Mouse (Mus musculus) neural tube, embryonic 15.5 days (tissue): ENCODE data around the gene Kcnk10. TPM values are rescaled to one million over a fixed set of nuclear protein-coding genes. Genes with fewer than 3 reads are reported as not detected.

Experiments
- ATAC-seq: fragments of 200-750 bp; cut with Nextera tagmentation; 2 replicates; pipeline ENCODE4 v1.8.0; 2017; ENCODE audit warnings: mild to moderate bottlenecking, moderate TSS enrichment, moderate library complexity; ENCODE audit not compliant: low FRiP score
- H3K27ac ChIP-seq: fragments of 300-500 bp; sonication (generic); replicated peaks from 2 replicates; pipeline ENCODE4 v1.5.1; 2015; ENCODE audit warnings: mild to moderate bottlenecking, inconsistent platforms
- H3K27me3 ChIP-seq: fragments of 300-500 bp; sonication (generic); replicated peaks from 2 replicates; pipeline ENCODE4 v1.6.1; 2015; ENCODE audit warnings: inconsistent platforms
- H3K36me3 ChIP-seq: fragments of 300-500 bp; sonication (generic); 2 replicates; pipeline ENCODE4 v1.6.1; 2015; ENCODE audit warnings: inconsistent platforms
- H3K4me1 ChIP-seq: fragments of 300-500 bp; sonication (generic); 2 replicates; pipeline ENCODE4 v1.6.1; 2015; ENCODE audit warnings: inconsistent platforms
- H3K4me2 ChIP-seq: fragments of 300-500 bp; sonication (generic); 2 replicates; pipeline ENCODE4 v1.6.1; 2015; ENCODE audit warnings: inconsistent platforms, mild to moderate bottlenecking, moderate library complexity
- H3K4me3 ChIP-seq: fragments of 300-500 bp; sonication (generic); replicated peaks from 2 replicates; pipeline ENCODE4 v1.5.1; 2015; ENCODE audit warnings: mild to moderate bottlenecking, inconsistent platforms
- H3K9ac ChIP-seq: fragments of 300-500 bp; sonication (generic); replicated peaks from 2 replicates; pipeline ENCODE4 v1.6.1; 2015; ENCODE audit warnings: mild to moderate bottlenecking, inconsistent platforms
- H3K9me3 ChIP-seq: fragments of 300-500 bp; sonication (generic); replicated peaks from 2 replicates; pipeline ENCODE4 v1.6.1; 2016; ENCODE audit warnings: inconsistent platforms
- WGBS: fragments of 180-500 bp; shearing (Covaris S2); methylation state at CpG from one replicate; pipeline ENCODE4 v1.1.7; 2015; ENCODE audit warnings: mixed read lengths; 5-methylcytosine and 5-hydroxymethylcytosine counted together
- polyA plus RNA-seq: library from polyadenylated mRNA; unstranded; fragments of >200 nt; fragmentation: Nextera tagmentation; extraction: Ambion mirVana; gene quantifications from 2 replicates; pipeline ENCODE4 v1.2.1, GENCODE M21; 2015

Kcnk10 gene
- polyA plus RNA-seq, 1 experiment from 2014 or later, result 31.5 TPM

DNA sequence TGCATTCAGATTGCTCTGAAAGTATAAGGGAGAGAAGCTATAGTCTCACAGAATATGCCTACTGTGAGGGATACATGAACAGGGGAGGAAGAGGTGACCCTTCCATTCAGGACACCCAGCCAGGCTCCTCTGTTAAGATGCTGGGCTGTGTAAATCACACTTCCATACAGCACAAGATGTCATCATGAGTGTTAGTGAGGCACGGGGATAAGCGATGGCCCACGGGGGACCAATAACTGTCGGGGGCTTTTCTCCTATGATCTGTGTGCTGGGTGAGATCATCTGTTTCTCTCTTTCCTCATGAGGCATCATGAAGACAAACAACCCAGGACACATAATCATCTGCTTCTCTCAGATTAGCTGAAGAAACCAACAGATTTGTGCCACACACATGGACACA, 77.1 kb downstream of the Kcnk10 start:
- ATAC-seq, result peak; percentile 48
- Histone ChIP-seq H3K27ac (no peak overlapping the region), H3K27me3 (no peaks in the 10 kb centered on the region), H3K9me3 (no peaks in the 10 kb centered on the region), H3K4me1 (peaks cover 21% of the 10 kb centered on the region), H3K4me3 (no peak overlapping the region), H3K36me3 (no peaks in the 10 kb centered on the region), H3K9ac (no peak overlapping the region), H3K4me2 (no peak overlapping the region)
- WGBS, result 39% methylated on average over 4 of the region's 4 CpGs

DNA sequence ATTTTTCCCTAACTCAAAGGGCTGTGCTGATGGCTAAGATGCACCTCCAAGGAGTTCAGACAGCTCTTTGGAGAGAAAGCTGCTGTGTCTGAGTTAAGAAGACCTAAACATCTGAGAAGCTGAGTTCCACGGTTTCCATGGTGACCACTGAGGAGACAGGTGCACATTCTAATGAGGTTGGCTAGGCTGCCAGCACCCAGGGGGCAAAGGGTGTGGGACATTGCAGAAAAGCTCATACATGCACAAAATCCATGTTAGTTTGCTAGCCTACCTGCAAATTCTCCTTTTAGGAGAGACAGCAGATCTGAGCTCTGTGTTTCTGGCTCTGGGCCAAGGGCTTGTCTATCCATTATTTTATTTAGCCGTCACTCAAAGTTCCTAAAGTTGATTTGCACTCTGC, 96.7 kb downstream of the Kcnk10 start:
- no peak overlapping the region for H3K9ac ChIP-seq
- H3K27me3 ChIP-seq, result no peaks in the 10 kb centered on the region
- no peaks in the 10 kb centered on the region; the same call in 1 of the 2 replicates for H3K36me3 ChIP-seq
- WGBS, result 61% methylated on average over 2 of the region's 2 CpGs
- no peaks in the 10 kb centered on the region for H3K9me3 ChIP-seq
- ATAC-seq, result no peak
- H3K4me2 ChIP-seq, result no peak overlapping the region
- H3K4me1 ChIP-seq, result peaks cover 30% of the 10 kb centered on the region
- no peak overlapping the region for H3K4me3 ChIP-seq
- H3K27ac ChIP-seq, result no peak overlapping the region

DNA sequence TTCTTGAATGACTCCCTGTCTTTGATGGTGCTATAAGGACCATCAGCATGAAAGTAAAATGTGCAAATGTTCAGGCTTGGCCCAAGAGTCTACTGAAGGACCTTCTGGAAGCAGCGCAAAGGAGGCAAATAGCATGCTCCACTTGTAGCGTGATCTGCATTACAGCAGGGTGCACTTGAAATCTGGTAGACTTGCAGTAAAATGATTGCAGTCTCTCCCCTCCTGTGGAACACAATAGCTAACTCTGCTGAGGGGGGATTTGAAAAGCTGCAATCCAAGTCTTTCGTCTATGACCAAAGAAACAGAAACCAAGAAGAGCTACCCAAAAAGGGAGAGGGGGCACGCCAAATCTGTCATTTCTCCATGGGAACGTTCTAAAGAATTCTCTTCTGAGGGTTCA, 97.1 kb downstream of the Kcnk10 start:
- H3K4me1 ChIP-seq, result peaks cover 30% of the 10 kb centered on the region
- H3K36me3 ChIP-seq, result no peaks in the 10 kb centered on the region; the same call in 1 of the 2 replicates
- 48% methylated on average over 5 of the region's 5 CpGs for WGBS
- H3K4me3 ChIP-seq, result no peak overlapping the region
- no peaks in the 10 kb centered on the region for H3K27me3 ChIP-seq
- no peak overlapping the region for H3K4me2 ChIP-seq
- 0 out of 2 replicates have a peak, but pooled peaks have one; percentile 36 for ATAC-seq
- H3K9me3 ChIP-seq, result no peaks in the 10 kb centered on the region
- no peak overlapping the region for H3K27ac ChIP-seq
- no peak overlapping the region for H3K9ac ChIP-seq

DNA sequence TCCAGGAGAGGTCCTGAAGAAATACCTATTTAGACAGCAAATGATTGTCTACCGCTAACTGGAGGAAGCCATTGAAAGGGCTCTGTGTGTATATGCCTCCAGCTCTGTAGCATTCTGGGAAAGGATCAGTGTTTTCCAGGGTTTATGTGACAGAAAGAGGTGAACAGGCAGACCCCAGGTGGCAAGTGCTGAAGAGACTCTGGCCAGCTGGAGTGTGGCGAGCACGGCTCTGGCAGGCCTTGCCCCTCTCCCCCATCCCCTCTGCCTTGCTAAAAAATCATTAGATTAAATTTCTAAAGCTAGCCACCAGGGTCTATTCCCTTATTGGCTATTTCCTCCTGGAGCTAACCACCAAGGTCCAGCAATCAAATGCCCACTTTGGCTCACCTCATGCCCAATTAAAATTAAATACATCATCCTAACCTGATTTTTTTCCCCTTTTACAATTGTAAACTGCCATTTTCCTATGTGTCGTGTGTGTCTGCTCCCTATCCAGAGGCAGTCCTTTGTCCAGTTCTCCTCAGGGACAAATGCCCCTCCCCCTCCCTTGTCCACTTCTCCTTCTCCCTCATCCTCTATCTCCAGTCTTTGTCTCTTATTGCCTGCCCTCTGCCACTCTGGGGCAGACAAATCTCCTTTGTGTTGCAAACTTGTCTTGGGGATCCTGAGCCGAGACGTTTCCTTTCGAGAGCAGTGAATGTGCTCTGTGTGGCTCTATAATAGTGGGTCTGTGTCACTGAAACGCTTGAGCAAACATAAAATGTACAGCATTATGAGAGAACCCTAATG, 100.2 kb downstream of the Kcnk10 start:
- H3K9me3 ChIP-seq, result no peaks in the 10 kb centered on the region
- no peak overlapping the region for H3K9ac ChIP-seq
- peaks cover 30% of the 10 kb centered on the region for H3K4me1 ChIP-seq
- WGBS, result 20% methylated on average over 8 of the region's 8 CpGs
- no peaks in the 10 kb centered on the region for H3K27me3 ChIP-seq
- no peak overlapping the region for H3K4me2 ChIP-seq
- H3K4me3 ChIP-seq, result no peak overlapping the region
- peak; percentile 31; the same call in 1 of the 2 replicates for ATAC-seq
- H3K36me3 ChIP-seq, result no peaks in the 10 kb centered on the region; the same call in 1 of the 2 replicates
- H3K27ac ChIP-seq, result 0 out of 2 replicates have a peak overlapping the region, but pooled peaks have one; percentile 24

DNA sequence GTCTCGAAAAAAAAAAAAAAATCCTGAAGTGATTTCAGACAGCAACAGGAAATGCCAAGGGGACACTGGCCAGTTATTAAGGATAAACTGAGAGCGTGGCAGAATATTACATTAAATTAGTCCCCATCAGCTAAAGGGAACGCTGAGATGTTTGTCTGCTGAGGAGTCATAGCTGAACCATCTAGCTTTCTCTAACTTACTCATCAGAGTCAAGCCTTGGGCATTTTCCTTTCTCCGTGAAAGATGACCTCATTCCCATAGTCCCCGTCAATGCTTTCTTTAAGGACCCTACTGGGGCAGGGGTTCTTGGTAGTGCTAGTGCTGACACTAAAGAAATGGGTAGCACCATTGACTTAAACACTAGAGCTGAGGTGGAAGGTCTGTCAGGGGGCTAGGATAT, 106.9 kb downstream of the Kcnk10 start:
- H3K4me1 ChIP-seq, result no peaks in the 10 kb centered on the region
- H3K4me3 ChIP-seq, result no peak overlapping the region
- ATAC-seq, result no peak
- no peaks in the 10 kb centered on the region for H3K9me3 ChIP-seq
- H3K36me3 ChIP-seq, result no peaks in the 10 kb centered on the region
- no peak overlapping the region for H3K27ac ChIP-seq
- H3K9ac ChIP-seq, result no peak overlapping the region
- H3K27me3 ChIP-seq, result no peaks in the 10 kb centered on the region
- WGBS, result 85% methylated on average over 5 of the region's 5 CpGs
- H3K4me2 ChIP-seq, result no peak overlapping the region

DNA sequence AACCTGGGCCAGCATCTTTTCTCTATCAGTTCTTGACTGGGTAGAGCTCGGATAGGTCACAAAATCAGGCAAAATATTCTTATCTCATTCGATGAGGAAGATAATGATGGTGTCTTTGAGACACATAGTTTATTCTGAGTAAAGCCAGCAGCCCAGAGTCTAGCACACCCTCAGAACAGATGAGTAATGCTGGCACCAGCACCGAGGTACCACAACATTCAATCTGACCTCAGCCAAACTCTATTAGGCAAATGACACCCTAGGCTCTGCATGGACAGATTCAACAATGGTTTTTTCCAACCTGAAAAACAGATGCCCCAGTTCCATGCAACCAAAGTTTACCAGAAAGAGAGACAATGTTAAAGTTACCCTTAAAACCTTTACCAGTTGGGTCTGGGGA, 108.0 kb downstream of the Kcnk10 start:
- Histone ChIP-seq H3K9me3 (no peaks in the 10 kb centered on the region), H3K4me3 (no peak overlapping the region), H3K36me3 (no peaks in the 10 kb centered on the region), H3K27me3 (no peaks in the 10 kb centered on the region), H3K9ac (no peak overlapping the region), H3K27ac (no peak overlapping the region), H3K4me2 (no peak overlapping the region), H3K4me1 (no peaks in the 10 kb centered on the region)
- WGBS, result 84% methylated on average over 3 of the region's 3 CpGs
- ATAC-seq, result no peak

DNA sequence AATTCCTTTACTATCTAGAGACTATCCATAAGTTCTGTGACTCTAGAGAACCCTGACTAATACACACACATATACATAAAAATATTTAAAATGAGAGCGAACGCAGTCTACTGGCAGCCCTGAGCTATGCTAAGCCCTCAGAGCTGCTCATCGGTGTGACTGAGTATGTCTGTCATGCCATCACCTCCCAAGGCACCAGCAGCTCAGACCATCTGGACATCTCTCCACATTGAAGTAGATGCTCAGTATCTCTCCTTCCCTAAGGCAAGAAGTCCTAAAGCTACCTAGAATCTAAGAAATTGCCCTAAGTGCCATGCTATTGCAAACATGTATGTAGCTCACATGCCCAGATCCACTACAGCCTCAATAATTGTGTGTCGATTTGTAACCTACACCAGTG, 110.3 kb downstream of the Kcnk10 start:
- Histone ChIP-seq H3K9ac (no peak overlapping the region), H3K4me3 (no peak overlapping the region), H3K9me3 (no peaks in the 10 kb centered on the region), H3K4me1 (no peaks in the 10 kb centered on the region), H3K4me2 (no peak overlapping the region), H3K36me3 (no peaks in the 10 kb centered on the region), H3K27ac (no peak overlapping the region), H3K27me3 (no peaks in the 10 kb centered on the region)
- 96% methylated on average over 4 of the region's 4 CpGs for WGBS
- no peak for ATAC-seq

DNA sequence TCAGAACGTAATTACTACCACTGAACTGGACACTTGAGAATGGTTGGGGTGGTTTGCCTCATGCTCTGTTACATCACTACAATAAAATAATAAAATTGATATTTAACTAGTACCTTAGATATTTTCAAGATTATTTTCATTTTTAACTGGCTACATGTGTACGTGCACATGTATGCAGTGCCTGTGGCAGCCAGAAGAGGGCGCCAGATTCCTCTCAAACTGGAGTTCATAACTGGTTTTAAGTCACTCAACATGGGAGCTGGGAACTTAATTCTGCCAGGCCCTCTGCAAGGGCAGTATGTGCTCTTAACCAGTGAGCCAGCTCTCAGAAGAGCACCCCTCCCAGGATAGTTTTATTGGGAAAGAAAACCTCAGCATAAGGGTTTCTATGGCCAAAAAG, 118.2 kb downstream of the Kcnk10 start:
- no peaks in the 10 kb centered on the region for H3K9me3 ChIP-seq
- 58% methylated on average over 3 of the region's 3 CpGs for WGBS
- H3K9ac ChIP-seq, result no peak overlapping the region
- H3K4me1 ChIP-seq, result peaks cover 6% of the 10 kb centered on the region; the same call in 1 of the 2 replicates
- H3K36me3 ChIP-seq, result no peaks in the 10 kb centered on the region
- H3K4me3 ChIP-seq, result no peak overlapping the region
- no peak for ATAC-seq
- no peaks in the 10 kb centered on the region for H3K27me3 ChIP-seq
- H3K4me2 ChIP-seq, result no peak overlapping the region
- H3K27ac ChIP-seq, result no peak overlapping the region

DNA sequence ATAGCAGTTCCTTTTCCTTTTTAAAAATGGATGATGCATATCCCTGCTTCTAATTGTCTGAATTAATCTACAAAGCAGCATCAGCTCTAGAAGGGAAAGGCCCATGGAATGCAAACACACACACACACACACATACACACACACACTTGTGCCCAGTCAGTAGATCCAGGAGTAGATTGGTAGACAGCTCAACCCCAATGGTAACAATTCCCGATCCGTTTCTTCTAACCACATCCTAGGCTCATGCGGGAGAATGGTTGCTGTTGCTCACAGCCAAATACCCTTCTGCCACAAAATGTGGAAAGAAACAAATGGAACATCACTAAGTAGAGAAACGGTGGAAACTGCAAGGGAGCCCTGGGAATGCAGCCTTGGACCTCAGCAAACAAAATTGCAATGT, 119.2 kb downstream of the Kcnk10 start:
- no peak overlapping the region for H3K27ac ChIP-seq
- WGBS, result 86% methylated on average over 4 of the region's 4 CpGs

DNA sequence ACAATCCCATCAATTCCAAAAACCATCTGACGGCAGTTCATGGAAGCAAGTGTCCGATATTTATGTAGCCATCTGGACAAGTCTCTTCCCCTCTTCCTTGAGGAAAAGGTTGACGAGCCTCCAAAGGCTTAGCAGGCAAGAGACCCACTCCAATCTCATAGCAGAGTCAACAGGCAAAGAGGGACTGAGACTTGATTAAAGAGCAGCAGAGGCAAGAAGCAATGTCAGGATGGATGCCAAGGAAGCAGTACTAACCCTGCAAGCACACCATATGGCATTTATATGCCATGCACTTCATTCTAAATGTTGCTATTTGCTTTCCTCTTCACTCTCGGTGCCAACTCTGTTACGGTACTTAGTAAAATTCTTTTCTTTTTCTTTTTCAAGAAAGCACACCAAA, 119.6 kb downstream of the Kcnk10 start:
- WGBS, result 74% methylated on average over 5 of the region's 5 CpGs

More for the DNA sequence above, 119.2 kb downstream of the Kcnk10 start:
- H3K27me3 ChIP-seq, result no peaks in the 10 kb centered on the region
- no peak for ATAC-seq
- no peaks in the 10 kb centered on the region for H3K36me3 ChIP-seq
- no peak overlapping the region for H3K9ac ChIP-seq
- no peaks in the 10 kb centered on the region for H3K9me3 ChIP-seq
- H3K4me1 ChIP-seq, result peaks cover 6% of the 10 kb centered on the region; the same call in 1 of the 2 replicates
- no peak overlapping the region for H3K4me2 ChIP-seq
- H3K4me3 ChIP-seq, result no peak overlapping the region

DNA sequence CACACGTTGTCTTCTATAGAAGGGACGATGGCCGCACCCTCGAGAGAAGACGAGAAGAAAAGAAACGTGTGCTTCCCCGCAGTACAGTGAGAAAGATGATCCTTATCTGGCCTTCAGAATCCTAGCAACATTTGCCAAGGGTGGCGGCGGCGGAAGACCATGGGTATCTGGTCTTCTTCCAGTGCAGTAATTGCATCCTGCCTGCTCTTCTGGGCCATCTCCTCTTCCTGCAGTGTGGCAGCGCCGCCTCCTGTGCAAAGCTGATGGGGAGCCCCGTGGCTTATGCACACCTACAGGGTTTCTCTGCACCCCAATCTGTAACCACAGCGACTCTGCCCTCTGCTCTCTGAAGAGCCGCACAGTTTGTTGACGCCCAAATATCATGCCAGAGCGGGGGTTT, 124.9 kb downstream of the Kcnk10 start:
- 89% methylated on average over 17 of the region's 17 CpGs for WGBS

More for the DNA sequence above, 119.6 kb downstream of the Kcnk10 start:
- no peak for ATAC-seq
- H3K27me3 ChIP-seq, result no peaks in the 10 kb centered on the region
- H3K9me3 ChIP-seq, result no peaks in the 10 kb centered on the region
- H3K4me1 ChIP-seq, result peaks cover 6% of the 10 kb centered on the region; the same call in 1 of the 2 replicates
- H3K36me3 ChIP-seq, result no peaks in the 10 kb centered on the region
- H3K9ac ChIP-seq, result no peak overlapping the region
- H3K27ac ChIP-seq, result no peak overlapping the region
- no peak overlapping the region for H3K4me2 ChIP-seq
- H3K4me3 ChIP-seq, result no peak overlapping the region

DNA sequence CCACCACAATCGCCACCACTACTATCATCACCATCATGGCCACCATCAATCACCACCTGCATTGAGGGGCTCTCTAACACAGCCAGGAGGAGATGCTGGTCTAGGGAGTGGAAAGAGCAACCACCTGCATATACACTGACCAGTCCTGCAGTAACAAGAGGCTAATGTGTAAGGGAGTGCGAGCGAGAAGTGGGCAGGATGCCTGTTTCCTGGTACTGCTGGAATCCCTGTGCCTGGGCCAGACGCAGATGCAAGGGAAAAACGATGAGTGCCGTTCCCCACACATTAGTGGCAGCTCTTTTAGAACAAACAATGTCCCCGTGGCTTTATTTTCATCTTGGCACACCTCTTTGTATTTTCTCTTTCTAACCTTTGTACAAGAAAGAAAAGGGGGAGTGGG, 125.5 kb downstream of the Kcnk10 start:
- no peaks in the 10 kb centered on the region for H3K27me3 ChIP-seq
- H3K27ac ChIP-seq, result no peak overlapping the region
- H3K9me3 ChIP-seq, result no peaks in the 10 kb centered on the region
- no peak for ATAC-seq
- 86% methylated on average over 7 of the region's 7 CpGs for WGBS
- no peak overlapping the region for H3K4me3 ChIP-seq
- no peak overlapping the region for H3K9ac ChIP-seq
- H3K4me2 ChIP-seq, result no peak overlapping the region
- H3K4me1 ChIP-seq, result no peaks in the 10 kb centered on the region
- H3K36me3 ChIP-seq, result no peaks in the 10 kb centered on the region

More for the DNA sequence above, 124.9 kb downstream of the Kcnk10 start:
- no peaks in the 10 kb centered on the region for H3K36me3 ChIP-seq
- peaks cover 1% of the 10 kb centered on the region; the same call in 1 of the 2 replicates for H3K4me1 ChIP-seq
- no peak overlapping the region for H3K4me3 ChIP-seq
- H3K4me2 ChIP-seq, result no peak overlapping the region
- no peak overlapping the region for H3K27ac ChIP-seq
- H3K9me3 ChIP-seq, result no peaks in the 10 kb centered on the region
- no peaks in the 10 kb centered on the region for H3K27me3 ChIP-seq
- no peak for ATAC-seq
- H3K9ac ChIP-seq, result no peak overlapping the region
